Mouse (Mus musculus) MEL (cell line): ENCODE measurements at regions not wholly inside any gene's neighbourhood (a gene's known extent, or its start where the extent isn't known, plus 50 kb on each side); places are given as distances from the start of the nearest gene placed in this dataset.

Experiments
- DNase-seq: peaks from one replicate; pipeline ENCODE4 v3.0.0; 2011; ENCODE audit warnings: low read depth, low spot score
- H3K27ac ChIP-seq: 2 replicates; pipeline ENCODE4 v1.5.1; 2012; ENCODE audit warnings: low read depth, mild to moderate bottlenecking, control low read depth, low read length, moderate library complexity; ENCODE audit not compliant: control insufficient read depth
- H3K27me3 ChIP-seq, 2 experiments: fragments of 150-350 bp in 1 of 2; sonication (generic) in 1 of 2; 2 replicates each; pipeline ENCODE4 v1.6.1; 2012; ENCODE audit warnings: low read length in 2 of 2, mild to moderate bottlenecking in 2 of 2, improper control_type of control experiment in 1 of 2, moderate library complexity in 1 of 2; ENCODE audit not compliant: insufficient read depth in 2 of 2, control insufficient read depth in 1 of 2
- H3K36me3 ChIP-seq, 2 experiments: 2 replicates each; pipeline ENCODE4 v1.6.1; 2012 to 2014; ENCODE audit warnings: low read length in 2 of 2, improper control_type of control experiment in 1 of 2, inconsistent platforms in 1 of 2, mild to moderate bottlenecking in 1 of 2; ENCODE audit not compliant: insufficient read depth in 2 of 2, control insufficient read depth in 1 of 2
- H3K4me1 ChIP-seq, 2 experiments: fragments of 150-350 bp in 1 of 2; sonication (generic) in 1 of 2; 2 replicates each; pipeline ENCODE4 v1.6.1; 2012; ENCODE audit warnings: low read length in 2 of 2, improper control_type of control experiment in 1 of 2, mild to moderate bottlenecking in 1 of 2; ENCODE audit not compliant: insufficient read depth in 2 of 2, control insufficient read depth in 1 of 2
- H3K4me3 ChIP-seq, 2 experiments: fragments of 150-350 bp in 1 of 2; sonication (generic) in 1 of 2; 2 replicates each; pipeline ENCODE4 v1.5.1; 2012; ENCODE audit warnings: low read depth in 2 of 2, low read length in 2 of 2, mild to moderate bottlenecking in 2 of 2, moderate library complexity in 2 of 2, control low read depth in 1 of 2, improper control_type of control experiment in 1 of 2; ENCODE audit not compliant: control insufficient read depth in 1 of 2, insufficient read depth in 1 of 2
- H3K79me2 ChIP-seq: 2 replicates; pipeline ENCODE4 v1.6.1; 2012; ENCODE audit warnings: mild to moderate bottlenecking, low read length, moderate library complexity; ENCODE audit not compliant: control insufficient read depth, poor library complexity, insufficient read depth
- H3K9ac ChIP-seq: 2 replicates; pipeline ENCODE4 v1.6.1; 2012; ENCODE audit warnings: low read depth, mild to moderate bottlenecking, control low read depth, low read length, moderate library complexity; ENCODE audit not compliant: control insufficient read depth, poor library complexity, severe bottlenecking
- H3K9me3 ChIP-seq: fragments of 150-350 bp; sonication (generic); replicated peaks from 2 replicates; pipeline ENCODE4 v1.6.1; 2012; ENCODE audit warnings: mild to moderate bottlenecking, low read length, improper control_type of control experiment, moderate library complexity; ENCODE audit not compliant: insufficient read depth
- CHD1 ChIP-seq: IDR thresholded peaks from 2 replicates; pipeline ENCODE4 v1.6.1; 2012; ENCODE audit warnings: low read depth, mild to moderate bottlenecking, inconsistent platforms, low read length, improper control_type of control experiment
- CTCF ChIP-seq, 3 experiments: IDR thresholded peaks in 2 of 3; conservative IDR thresholded peaks in 1 of 3; 2 replicates each; pipeline ENCODE4 v1.5.1; 2011 to 2012; ENCODE audit warnings: low read length in 3 of 3, low read depth in 2 of 3, mild to moderate bottlenecking in 2 of 3, improper control_type of control experiment in 1 of 3, inconsistent platforms in 1 of 3, mixed read lengths in 1 of 3, moderate library complexity in 1 of 3; ENCODE audit not compliant: control insufficient read depth in 1 of 3, insufficient read depth in 1 of 3, poor library complexity in 1 of 3, severe bottlenecking in 1 of 3
- E2F4 ChIP-seq: IDR thresholded peaks from 2 replicates; pipeline ENCODE4 v1.6.1; 2011; ENCODE audit warnings: low read depth, low read length, improper control_type of control experiment, borderline replicate concordance
- GATA1 ChIP-seq: IDR thresholded peaks from 2 replicates; pipeline ENCODE4 v1.6.1; 2011; ENCODE audit warnings: low read depth, low read length, improper control_type of control experiment
- MAX ChIP-seq: IDR thresholded peaks from 2 replicates; pipeline ENCODE4 v1.6.1; 2011; ENCODE audit warnings: low read length, improper control_type of control experiment
- MYC ChIP-seq: IDR thresholded peaks from 2 replicates; pipeline ENCODE4 v1.6.1; 2011; ENCODE audit warnings: low read depth, mild to moderate bottlenecking, low read length, improper control_type of control experiment, moderate library complexity
- NELFE ChIP-seq: IDR thresholded peaks from 2 replicates; pipeline ENCODE4 v1.6.1; 2011; ENCODE audit warnings: low read depth, low read length, improper control_type of control experiment
- NRF1 ChIP-seq: IDR thresholded peaks from 2 replicates; pipeline ENCODE4 v1.6.1; 2014; ENCODE audit warnings: low read depth, mild to moderate bottlenecking, inconsistent platforms, low read length, improper control_type of control experiment, moderate library complexity; ENCODE audit not compliant: poor library complexity, insufficient read depth, severe bottlenecking
- POLR2A ChIP-seq, 2 experiments: IDR thresholded peaks; 2 replicates each; pipeline ENCODE4 v1.6.1; 2011 to 2012; ENCODE audit warnings: low read length in 2 of 2, mild to moderate bottlenecking in 2 of 2, control low read depth in 1 of 2, improper control_type of control experiment in 1 of 2, low read depth in 1 of 2, moderate library complexity in 1 of 2; ENCODE audit not compliant: control insufficient read depth in 1 of 2, insufficient read depth in 1 of 2, poor library complexity in 1 of 2
- RAD21 ChIP-seq: IDR thresholded peaks from 2 replicates; pipeline ENCODE4 v1.6.1; 2011; ENCODE audit warnings: mild to moderate bottlenecking, low read depth, low read length, improper control_type of control experiment
- RCOR1 ChIP-seq: IDR thresholded peaks from 2 replicates; pipeline ENCODE4 v1.6.1; 2012; ENCODE audit warnings: low read depth, mild to moderate bottlenecking, inconsistent platforms, low read length, improper control_type of control experiment
- SIN3A ChIP-seq: IDR thresholded peaks from 2 replicates; pipeline ENCODE4 v1.6.1; 2012; ENCODE audit warnings: low read length, improper control_type of control experiment, inconsistent platforms
- SMC3 ChIP-seq: IDR thresholded peaks from 2 replicates; pipeline ENCODE4 v1.6.1; 2011; ENCODE audit warnings: low read depth, low read length, improper control_type of control experiment
- UBTF ChIP-seq: IDR thresholded peaks from 2 replicates; pipeline ENCODE4 v1.6.1; 2012; ENCODE audit warnings: low read depth, mild to moderate bottlenecking, inconsistent platforms, low read length, improper control_type of control experiment, moderate library complexity, borderline replicate concordance; ENCODE audit not compliant: insufficient read depth
- USF1 ChIP-seq: IDR thresholded peaks from 2 replicates; pipeline ENCODE4 v1.6.1; 2014; ENCODE audit warnings: low read depth, mild to moderate bottlenecking, inconsistent platforms, low read length, improper control_type of control experiment, moderate library complexity
- ZMIZ1 ChIP-seq: IDR thresholded peaks from 2 replicates; pipeline ENCODE4 v1.6.1; 2012; ENCODE audit warnings: low read depth, mild to moderate bottlenecking, inconsistent platforms, low read length, improper control_type of control experiment, moderate library complexity
- ZNF384 ChIP-seq: IDR thresholded peaks from 2 replicates; pipeline ENCODE4 v1.6.1; 2012; ENCODE audit warnings: low read depth, mild to moderate bottlenecking, inconsistent platforms, low read length, improper control_type of control experiment

DNA sequence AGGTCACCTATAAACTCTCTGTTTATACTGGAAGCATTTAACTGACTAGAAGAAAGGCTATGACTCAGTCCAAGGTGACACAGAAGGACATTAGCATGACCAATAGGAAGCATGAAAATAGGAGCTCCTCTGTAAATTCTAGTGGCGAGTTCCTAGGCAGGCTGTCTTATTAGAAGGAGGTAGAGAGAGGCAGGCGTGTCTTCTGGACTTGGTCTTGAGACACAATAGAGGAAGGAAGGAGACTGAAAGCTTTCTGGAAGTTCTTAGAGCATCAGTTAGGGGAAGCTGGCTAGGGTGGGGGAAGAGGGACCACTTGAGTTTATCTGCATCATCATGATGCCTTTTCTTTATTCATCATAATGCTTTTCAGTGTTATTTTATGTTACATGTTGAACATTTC lies 147.0 kb upstream of the Cdkn2b start:
- peaks cover 0 to 18% of the 10 kb centered on the region in 2 experiments; a peak in 2 of 4 replicates for H3K36me3 ChIP-seq

DNA sequence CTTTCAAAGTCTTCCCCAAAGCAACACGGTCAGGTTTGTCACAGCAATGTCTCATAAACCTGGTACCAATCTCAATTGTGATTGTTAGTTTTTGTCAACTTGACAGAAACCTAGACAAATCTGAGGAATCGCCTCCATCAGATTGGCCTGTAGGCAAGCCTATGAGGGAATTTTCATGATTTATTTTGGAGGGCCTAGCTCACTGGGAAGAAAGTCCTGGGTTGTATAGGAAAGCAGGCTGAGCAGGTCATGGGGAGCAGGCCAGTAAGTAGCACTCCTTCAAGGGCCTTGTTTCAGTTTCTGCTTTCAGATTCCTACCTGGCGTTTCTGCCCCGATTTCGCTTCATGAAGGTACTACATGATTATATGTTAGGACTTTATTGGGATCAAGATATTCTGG lies 144.1 kb upstream of the Cdkn2b start:
- Histone ChIP-seq H3K4me3 (no peak overlapping the region), H3K27me3 (no peaks in the 10 kb centered on the region), H3K27ac (no peak overlapping the region), H3K79me2 (no peaks in the 10 kb centered on the region)
- no peak for DNase-seq
- TF ChIP-seq E2F4 (no peak), UBTF (no peak), ZMIZ1 (no peak), GATA1 (no peak), USF1 (no peak), NRF1 (no peak), CHD1 (no peak), RCOR1 (no peak), MAX (no peak), MYC (no peak)
- TF ChIP-seq, all 39 proteins: peak for 0
- Histone ChIP-seq H3K36me3 (peaks cover 0 to 16% of the 10 kb centered on the region in 2 experiments; a peak in 2 of 4 replicates), H3K4me1 (peaks cover 13% of the 10 kb centered on the region in 2 experiments), H3K9ac (no peak overlapping the region), H3K9me3 (no peaks in the 10 kb centered on the region)

More for the DNA sequence above, 147.0 kb upstream of the Cdkn2b start:
- peaks cover 13% of the 10 kb centered on the region in 2 experiments for H3K4me1 ChIP-seq
- no peaks in the 10 kb centered on the region for H3K79me2 ChIP-seq
- H3K27ac ChIP-seq, result no peak overlapping the region; the same call in 1 of the 2 replicates
- peak; percentile 67 for DNase-seq
- no peak for TF ChIP-seq SMC3
- no peak for TF ChIP-seq RCOR1
- no peak for TF ChIP-seq CTCF (IDR thresholded peaks at IDR 0.05 in 2 of 3, conservative IDR thresholded peaks at IDR 0.05 in 1 of 3; ENCODE audit: control insufficient read depth in 1 of 3, insufficient read depth in 1 of 3, low read depth in 2 of 3, low read length in 3 of 3, poor library complexity in 1 of 3, severe bottlenecking in 1 of 3)
- TF ChIP-seq POLR2A (IDR thresholded peaks at IDR 0.05; ENCODE audit: control insufficient read depth in 1 of 2, insufficient read depth in 1 of 2, low read depth in 1 of 2, low read length in 2 of 2, poor library complexity in 1 of 2), result no peak
- no peak for TF ChIP-seq SIN3A
- no peak for TF ChIP-seq NELFE
- TF ChIP-seq ZNF384, result no peak
- TF ChIP-seq RAD21, result no peak
- no peak overlapping the region for H3K9ac ChIP-seq
- H3K27me3 ChIP-seq, result no peaks in the 10 kb centered on the region
- no peak overlapping the region; a peak in 1 of 4 replicates for H3K4me3 ChIP-seq
- no peaks in the 10 kb centered on the region for H3K9me3 ChIP-seq
